Mouse (Mus musculus): Measurements from ENCODE around the gene Magi1. TPM values are rescaled to one million over a fixed set of nuclear protein-coding genes. Genes with fewer than 3 reads are reported as not detected.

Magi1 gene
- total and polyA plus RNA-seq, 3 experiments = not detected

- no peak for TF ChIP-seq ZMIZ1 (IDR thresholded peaks at IDR 0.05; ENCODE audit: low read depth, low read length)
- Histone ChIP-seq H3K36me3 (ENCODE audit: control insufficient read depth in 1 of 2, insufficient read depth in 2 of 2, low read length in 2 of 2) (no peaks in the 10 kb centered on the region), H3K4me3 (ENCODE audit: control insufficient read depth in 1 of 2, insufficient read depth in 1 of 2, low read depth in 2 of 2, low read length in 2 of 2) (no peak overlapping the region), H3K9me3 (replicated peaks; ENCODE audit: insufficient read depth, low read length) (no peaks in the 10 kb centered on the region), H3K9ac (ENCODE audit: control insufficient read depth, low read depth, low read length, poor library complexity, severe bottlenecking) (no peak overlapping the region), H3K4me1 (ENCODE audit: control insufficient read depth in 1 of 2, insufficient read depth in 2 of 2, low read length in 2 of 2) (no peaks in the 10 kb centered on the region), H3K27me3 (ENCODE audit: control insufficient read depth in 1 of 2, insufficient read depth in 2 of 2, low read length in 2 of 2) (no peaks in the 10 kb centered on the region), H3K79me2 (ENCODE audit: control insufficient read depth, insufficient read depth, low read length, poor library complexity) (no peaks in the 10 kb centered on the region), H3K27ac (ENCODE audit: control insufficient read depth, low read depth, low read length) (no peak overlapping the region)
- no peak for DNase-seq (ENCODE audit: low read depth, low spot score)
These were observed 199.0 kb downstream of the Magi1 start for GRCm38 (mm10) chr6:94084752-94085151.

GRCm38 (mm10) chr6:94083459-94083858 lies 200.3 kb downstream of the Magi1 start:
- H3K9ac ChIP-seq (ENCODE audit: control insufficient read depth, low read depth, low read length, poor library complexity, severe bottlenecking) = no peak overlapping the region
- no peaks in the 10 kb centered on the region for H3K9me3 ChIP-seq (replicated peaks; ENCODE audit: insufficient read depth, low read length)
- H3K79me2 ChIP-seq (ENCODE audit: control insufficient read depth, insufficient read depth, low read length, poor library complexity) = no peaks in the 10 kb centered on the region
- no peak overlapping the region for H3K4me3 ChIP-seq (ENCODE audit: control insufficient read depth in 1 of 2, insufficient read depth in 1 of 2, low read depth in 2 of 2, low read length in 2 of 2)
- H3K27ac ChIP-seq (ENCODE audit: control insufficient read depth, low read depth, low read length) = no peak overlapping the region
- H3K4me1 ChIP-seq (ENCODE audit: control insufficient read depth in 1 of 2, insufficient read depth in 2 of 2, low read length in 2 of 2) = no peaks in the 10 kb centered on the region
- H3K36me3 ChIP-seq (ENCODE audit: control insufficient read depth in 1 of 2, insufficient read depth in 2 of 2, low read length in 2 of 2) = no peaks in the 10 kb centered on the region
- no peaks in the 10 kb centered on the region for H3K27me3 ChIP-seq (ENCODE audit: control insufficient read depth in 1 of 2, insufficient read depth in 2 of 2, low read length in 2 of 2)
- no peak for TF ChIP-seq NRF1 (IDR thresholded peaks at IDR 0.05; ENCODE audit: insufficient read depth, low read depth, low read length, poor library complexity, severe bottlenecking)
- no peak for TF ChIP-seq MAZ (IDR thresholded peaks at IDR 0.05; ENCODE audit: low read depth, low read length)
- TF ChIP-seq HCFC1 (IDR thresholded peaks at IDR 0.05; ENCODE audit: low read depth, low read length) = no peak
- no peak for TF ChIP-seq EP300 (IDR thresholded peaks at IDR 0.05; ENCODE audit: low read depth in 1 of 2, low read length in 2 of 2)
- no peak for TF ChIP-seq RCOR1 (IDR thresholded peaks at IDR 0.05; ENCODE audit: low read depth, low read length)
- TF ChIP-seq BHLHE40 (IDR thresholded peaks at IDR 0.05; ENCODE audit: borderline replicate concordance, low read depth, low read length) = no peak
- TF ChIP-seq USF2 (IDR thresholded peaks at IDR 0.05; ENCODE audit: borderline replicate concordance in 1 of 2, insufficient read depth in 1 of 2, low read depth in 1 of 2, low read length in 2 of 2) = no peak
- no peak for TF ChIP-seq JUND (IDR thresholded peaks at IDR 0.05; ENCODE audit: low read depth, low read length)
- TF ChIP-seq CHD2 (IDR thresholded peaks at IDR 0.05; ENCODE audit: low read length) = no peak
- no peak for TF ChIP-seq GABPA (IDR thresholded peaks at IDR 0.05; ENCODE audit: low read depth, low read length)
- no peak for TF ChIP-seq TBP (IDR thresholded peaks at IDR 0.05; ENCODE audit: low read depth, low read length)
- TF ChIP-seq CHD1 (IDR thresholded peaks at IDR 0.05; ENCODE audit: low read depth, low read length) = no peak
- no peak for TF ChIP-seq ZC3H11A (IDR thresholded peaks at IDR 0.05; ENCODE audit: low read depth, low read length)
- TF ChIP-seq UBTF (IDR thresholded peaks at IDR 0.05; ENCODE audit: borderline replicate concordance, insufficient read depth, low read depth, low read length) = no peak
- TF ChIP-seq MYB (IDR thresholded peaks at IDR 0.05; ENCODE audit: low read depth, low read length) = no peak
- no peak for DNase-seq (ENCODE audit: low read depth, low spot score)

All from MEL (cell line).